Mouse (Mus musculus): Measurements from ENCODE around the gene Rfwd3. TPM values are rescaled to one million over a fixed set of nuclear protein-coding genes. Genes with fewer than 3 reads are reported as not detected.
"Not testable (repeated sequence)": the region's sequence is repeated elsewhere in the genome, so short reads cannot be mapped to it uniquely, and the experiment has no call there.

The Rfwd3 gene
- 47.9 and 52.6 TPM in 2 replicates for polyA plus RNA-seq (2015; fragmentation: Nextera tagmentation; extraction: Ambion mirVana)

DNA sequence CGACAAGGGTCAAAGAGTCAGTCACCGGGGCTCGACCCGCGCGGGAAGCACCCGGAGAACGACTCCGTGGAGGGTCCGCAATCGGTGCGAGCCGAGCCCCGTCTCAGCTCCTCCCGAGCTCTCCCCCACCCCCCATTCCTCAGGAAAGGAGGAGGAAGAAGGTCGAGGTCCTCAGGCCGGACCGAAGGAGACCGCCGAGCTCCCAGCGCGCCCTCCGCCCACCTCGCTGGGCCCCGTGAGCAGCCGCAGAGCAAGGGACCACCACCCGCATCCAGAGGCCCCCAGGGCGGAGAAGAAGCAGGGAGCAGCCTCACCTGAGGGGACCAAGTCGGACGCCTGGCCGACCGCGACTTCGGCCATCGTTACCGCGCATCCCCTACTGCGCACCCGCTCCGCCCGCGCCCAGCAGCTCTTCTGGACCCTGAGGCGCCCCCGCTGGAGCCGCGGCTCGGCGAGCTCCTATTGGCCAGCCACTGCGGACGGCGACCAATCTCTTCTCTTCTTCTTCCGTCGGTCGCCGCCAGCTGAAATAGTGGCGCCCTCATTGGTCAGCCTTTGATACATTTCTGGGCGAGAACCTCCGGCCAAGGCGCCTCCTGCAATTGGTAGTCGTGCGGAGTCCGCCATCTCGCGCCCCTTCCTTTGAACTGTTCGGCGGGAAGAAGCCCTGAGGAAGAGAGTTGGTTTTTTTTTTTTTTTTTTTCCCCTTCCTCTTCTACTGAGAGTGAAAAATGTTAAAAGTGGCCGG is at the start of gene Rfwd3:
Gene Rfwd3 (minus strand): TSS at position 402 of the 748 bp plus-strand sequence.
- WGBS, result under 1% methylated on average over 62 of the region's 67 CpGs
- H3K27me3 ChIP-seq, result no peaks in the 10 kb centered on the region
- peaks cover 18% of the 10 kb centered on the region for H3K36me3 ChIP-seq (ENCODE audit: poor library complexity, severe bottlenecking)
- peaks cover 17% of the 10 kb centered on the region for H3K4me1 ChIP-seq
- H3K9ac ChIP-seq, result peak within 1 kb of the TSS; percentile 94
- H3K4me2 ChIP-seq, result peak within 1 kb of the TSS; percentile 73
- H3K4me3 ChIP-seq, result peak within 1 kb of the TSS; percentile 95
- H3K9me3 ChIP-seq (replicated peaks), result no peaks in the 10 kb centered on the region
- peak within 1 kb of the TSS; percentile 65 for H3K27ac ChIP-seq
- ATAC-seq, result peak; percentile 99

DNA sequence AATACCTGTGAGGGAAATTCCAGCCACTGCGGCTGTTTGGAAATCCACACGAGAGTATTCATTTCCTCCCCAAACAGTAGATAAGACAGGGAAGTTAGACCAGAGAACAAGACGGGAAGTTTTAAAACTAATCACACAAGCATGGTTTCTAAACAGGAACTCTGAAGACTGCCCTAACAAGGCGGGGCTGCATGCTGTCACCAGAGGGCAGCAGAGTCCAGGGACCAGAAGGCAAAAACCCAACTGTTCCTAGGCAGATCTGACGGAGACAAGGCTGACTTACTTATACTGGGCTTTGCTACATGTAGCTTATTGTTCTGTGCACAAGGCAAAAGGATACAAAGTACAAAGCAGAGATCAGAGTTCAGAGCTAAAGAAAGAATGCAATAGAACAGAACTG is 43.2 kb upstream of the Rfwd3 start:
- Histone ChIP-seq H3K4me3 (no peak overlapping the region), H3K9me3 (replicated peaks) (no peaks in the 10 kb centered on the region), H3K27me3 (peaks cover 23% of the 10 kb centered on the region), H3K36me3 (ENCODE audit: poor library complexity, severe bottlenecking) (no peaks in the 10 kb centered on the region), H3K4me1 (peaks cover 2% of the 10 kb centered on the region; the same call in 1 of the 2 replicates), H3K4me2 (no peak overlapping the region), H3K27ac (no peak overlapping the region), H3K9ac (no peak overlapping the region)
- 15% methylated on average over 5 of the region's 5 CpGs for WGBS
- no peak; the same call in 1 of the 2 replicates for ATAC-seq

DNA sequence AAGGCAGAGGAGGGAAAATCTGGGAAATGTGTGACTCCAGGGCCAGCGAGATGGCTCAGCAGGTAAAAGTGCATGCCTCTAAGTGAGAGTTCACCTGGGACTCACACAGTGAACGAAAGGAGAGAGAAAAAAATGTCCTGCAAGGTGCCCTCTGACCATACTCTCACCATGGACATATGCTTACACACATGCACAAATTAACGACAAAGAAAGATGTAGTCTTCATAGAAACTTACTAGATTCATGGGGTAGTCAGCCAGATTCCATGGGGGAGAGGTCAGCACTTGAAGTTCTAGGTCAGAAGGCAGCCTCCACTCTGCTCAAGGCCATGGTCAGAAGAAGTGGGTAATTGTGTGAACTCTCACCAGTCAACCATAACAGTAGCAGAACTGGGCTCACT is 40.2 kb upstream of the Rfwd3 start:
- no peak for ATAC-seq
- Histone ChIP-seq H3K27ac (no peak overlapping the region), H3K9me3 (replicated peaks) (no peaks in the 10 kb centered on the region), H3K27me3 (peaks cover 42% of the 10 kb centered on the region), H3K9ac (no peak overlapping the region), H3K4me3 (no peak overlapping the region), H3K4me1 (peaks cover 10% of the 10 kb centered on the region), H3K36me3 (ENCODE audit: poor library complexity, severe bottlenecking) (no peaks in the 10 kb centered on the region), H3K4me2 (no peak overlapping the region)
- WGBS, result 74% methylated on average over 3 of the region's 3 CpGs

DNA sequence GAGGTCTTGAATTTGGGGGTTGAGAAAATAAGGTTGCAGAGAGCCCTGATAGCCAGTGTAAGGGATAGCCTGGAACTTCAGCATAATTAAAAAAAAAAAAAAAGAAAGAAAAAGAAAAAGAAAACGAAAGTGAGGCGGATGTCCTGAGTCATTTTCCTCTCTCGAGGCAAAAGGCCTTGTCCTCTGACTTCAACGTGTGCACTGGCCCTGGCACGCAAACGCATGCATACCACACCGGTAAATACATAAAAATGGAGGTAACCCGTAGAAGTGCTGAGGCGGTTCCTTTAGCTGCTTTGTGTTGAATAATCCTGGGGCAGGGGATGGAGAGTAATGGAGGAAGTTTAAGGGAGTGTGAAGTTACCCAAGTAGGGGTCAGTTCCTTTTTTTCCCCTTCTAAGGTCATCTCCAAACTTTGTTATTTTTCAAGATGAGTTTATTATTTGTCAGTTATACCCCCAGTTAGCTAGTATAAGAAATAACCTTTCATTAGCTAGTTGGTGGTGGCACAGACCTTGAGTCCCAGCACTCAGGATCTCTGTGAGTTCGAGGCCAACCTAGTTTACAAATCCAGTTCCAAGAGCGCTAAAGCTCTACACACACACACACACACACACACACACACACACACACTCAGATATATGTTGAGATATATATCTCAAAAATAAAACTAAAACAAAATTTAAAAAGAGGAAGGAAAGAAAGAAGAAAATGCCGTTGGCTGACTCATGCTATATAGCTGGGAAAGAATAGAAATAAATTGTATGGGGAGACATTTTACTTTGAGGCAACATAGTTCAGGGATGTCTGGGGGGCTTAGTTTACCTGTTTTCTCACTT is 38.6 kb upstream of the Rfwd3 start:
- 54% methylated on average over 12 of the region's 12 CpGs for WGBS
- Histone ChIP-seq H3K4me2 (peak overlapping the region; percentile 78), H3K9ac (peak overlapping the region; percentile 51; the same call in 1 of the 2 replicates), H3K4me3 (peak overlapping the region; percentile 45), H3K4me1 (peaks cover 10% of the 10 kb centered on the region), H3K27ac (no peak overlapping the region), H3K27me3 (peaks cover 42% of the 10 kb centered on the region), H3K36me3 (ENCODE audit: poor library complexity, severe bottlenecking) (no peaks in the 10 kb centered on the region), H3K9me3 (replicated peaks) (no peaks in the 10 kb centered on the region)
- ATAC-seq, result no peak

DNA sequence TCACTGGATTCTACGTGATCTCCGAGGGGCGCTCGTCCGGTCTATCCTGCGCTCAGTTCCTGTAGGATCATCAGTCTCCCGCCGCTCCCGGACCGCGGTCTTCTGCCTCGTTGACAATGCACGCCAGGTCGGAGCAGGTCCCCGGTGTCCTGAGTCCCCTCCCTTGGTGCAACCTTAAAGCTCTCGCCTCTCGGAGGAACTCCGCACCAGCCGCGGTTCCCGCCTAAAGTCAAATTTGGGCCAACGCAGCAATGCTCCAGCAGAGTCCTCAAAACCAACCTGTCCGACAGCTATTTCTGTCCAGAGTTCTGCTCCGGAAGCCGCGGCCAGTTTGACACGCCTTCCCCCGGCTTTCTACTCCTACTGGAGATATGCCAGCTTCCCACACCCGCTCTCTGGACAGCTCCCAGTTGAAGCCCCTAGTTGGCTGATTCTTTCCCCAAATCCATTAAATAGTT is 37.9 kb upstream of the Rfwd3 start, which contains the start of gene Mlkl:
Gene Mlkl (minus strand): TSS at position 288 of the 458 bp plus-strand sequence.
- peak within 1 kb of the TSS; percentile 51 for H3K9ac ChIP-seq
- H3K4me3 ChIP-seq, result peak within 1 kb of the TSS; percentile 45
- under 1% methylated on average over 29 of the region's 29 CpGs for WGBS
- no peak within 1 kb of the TSS for H3K27ac ChIP-seq
- H3K9me3 ChIP-seq (replicated peaks), result no peaks in the 10 kb centered on the region
- no peak for ATAC-seq
- H3K36me3 ChIP-seq (ENCODE audit: poor library complexity, severe bottlenecking), result no peaks in the 10 kb centered on the region
- peak within 1 kb of the TSS; percentile 78 for H3K4me2 ChIP-seq
- H3K27me3 ChIP-seq, result peaks cover 42% of the 10 kb centered on the region
- H3K4me1 ChIP-seq, result peaks cover 10% of the 10 kb centered on the region

DNA sequence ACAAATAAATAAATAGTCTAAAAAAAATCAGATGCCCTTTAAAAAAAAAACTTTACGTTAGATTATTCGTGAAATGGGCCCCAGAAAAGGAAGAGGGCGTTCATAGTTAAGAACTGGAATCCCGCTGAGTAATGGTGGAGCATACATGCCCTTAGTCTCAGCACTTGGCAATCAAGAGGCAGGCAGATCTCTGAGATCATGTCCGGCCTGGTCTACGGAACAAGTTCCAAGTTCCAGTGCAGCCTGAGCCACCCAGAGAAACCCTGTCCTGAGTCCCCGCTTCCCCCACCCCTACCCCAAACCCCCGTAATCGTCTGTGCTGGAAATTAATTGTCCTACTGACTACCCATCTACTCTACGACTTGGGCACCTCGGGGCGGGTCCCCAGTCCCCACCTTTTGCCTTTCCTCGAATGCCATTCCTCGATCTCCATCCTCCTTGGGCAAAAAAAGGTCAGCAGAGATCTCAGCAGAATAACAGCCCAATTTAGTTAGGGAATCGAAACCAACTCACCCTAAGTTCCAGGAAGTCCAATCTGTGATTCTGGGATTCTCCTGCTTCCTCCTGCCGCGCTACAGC is 37.4 kb upstream of the Rfwd3 start:
- Histone ChIP-seq H3K9ac (peak overlapping the region; percentile 51), H3K4me3 (peak overlapping the region; percentile 45), H3K4me1 (peaks cover 10% of the 10 kb centered on the region), H3K9me3 (replicated peaks) (no peaks in the 10 kb centered on the region), H3K27me3 (peaks cover 42% of the 10 kb centered on the region), H3K27ac (no peak overlapping the region), H3K36me3 (ENCODE audit: poor library complexity, severe bottlenecking) (no peaks in the 10 kb centered on the region), H3K4me2 (peak overlapping the region; percentile 78)
- 32% methylated on average over 17 of the region's 17 CpGs for WGBS
- ATAC-seq, result no peak

DNA sequence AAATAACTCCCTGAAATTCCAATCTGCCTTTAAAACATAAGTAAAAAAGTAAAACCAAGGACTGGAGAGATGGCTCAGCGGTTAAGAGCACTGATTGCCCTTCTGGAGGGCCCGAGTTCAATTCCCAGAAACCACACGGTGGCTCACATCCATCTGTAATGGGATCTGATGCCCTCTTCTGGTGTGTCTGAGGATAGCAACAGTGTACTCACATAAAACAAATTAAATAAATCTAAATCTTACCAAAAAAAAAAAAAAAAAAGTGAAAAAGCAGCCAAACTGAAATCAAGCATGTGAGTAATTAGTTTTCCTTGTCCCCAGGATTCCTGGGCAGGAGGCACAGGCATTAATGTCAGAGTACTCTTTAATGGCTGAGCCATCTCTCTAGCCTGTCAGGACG is 36.7 kb upstream of the Rfwd3 start:
- 81% methylated on average over 4 of the region's 4 CpGs for WGBS
- H3K9ac ChIP-seq, result no peak overlapping the region
- H3K27me3 ChIP-seq, result peaks cover 40% of the 10 kb centered on the region
- no peak for ATAC-seq
- no peak overlapping the region for H3K4me2 ChIP-seq
- H3K4me3 ChIP-seq, result no peak overlapping the region
- H3K27ac ChIP-seq, result no peak overlapping the region
- H3K9me3 ChIP-seq (replicated peaks), result no peaks in the 10 kb centered on the region
- H3K4me1 ChIP-seq, result peaks cover 10% of the 10 kb centered on the region
- no peaks in the 10 kb centered on the region for H3K36me3 ChIP-seq (ENCODE audit: poor library complexity, severe bottlenecking)

DNA sequence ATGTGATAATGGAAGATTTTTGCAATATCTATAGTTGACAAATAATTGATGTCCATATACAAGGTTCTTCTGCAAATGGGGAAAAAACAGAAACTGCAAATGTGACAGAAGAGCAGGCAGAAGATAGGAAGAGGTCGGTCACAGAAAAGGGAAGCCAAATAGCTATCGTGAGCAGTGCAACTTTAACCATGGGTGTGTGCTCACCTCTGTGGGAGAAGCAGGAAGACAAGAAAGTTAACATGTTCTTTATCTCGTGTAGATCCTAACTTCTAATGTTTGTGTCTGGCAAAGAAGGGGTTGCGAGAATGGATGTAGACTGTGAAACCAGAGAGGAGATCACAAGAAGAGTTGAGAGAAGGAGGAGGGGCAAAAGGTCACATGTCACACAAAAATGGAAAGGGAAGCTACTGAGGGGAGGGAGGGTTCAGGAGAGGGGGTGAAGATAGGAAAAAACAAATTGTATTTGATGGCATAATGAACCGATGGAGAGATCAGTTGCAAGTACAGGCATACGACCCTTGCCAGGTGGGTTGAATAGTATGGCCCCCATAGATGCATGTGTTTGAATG is 25.3 kb upstream of the Rfwd3 start:
- 88% methylated on average over 6 of the region's 6 CpGs for WGBS
- H3K9me3 ChIP-seq (replicated peaks), result no peaks in the 10 kb centered on the region

DNA sequence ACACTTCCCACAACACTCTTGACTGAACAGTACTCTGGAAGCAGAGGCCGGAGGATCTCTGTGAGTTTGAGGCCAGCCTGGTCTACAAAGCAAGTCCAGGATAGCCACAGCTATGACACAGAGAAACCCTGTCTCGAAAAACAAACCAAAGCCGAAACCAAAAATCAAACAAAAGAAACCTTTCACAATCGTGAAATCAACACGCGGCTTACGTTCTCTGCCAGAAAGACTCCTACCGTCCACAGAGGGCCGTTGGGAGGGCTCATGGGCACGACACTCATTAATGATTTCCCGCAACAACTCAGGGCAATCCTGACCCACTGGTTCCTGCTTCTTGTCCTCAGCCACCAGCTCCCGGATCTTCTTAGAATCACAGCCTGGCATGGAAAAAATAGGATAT is 14.7 kb upstream of the Rfwd3 start:
- no peak for ATAC-seq

More for the DNA sequence above, 25.3 kb upstream of the Rfwd3 start:
- no peak for ATAC-seq
- no peak overlapping the region for H3K27ac ChIP-seq
- H3K27me3 ChIP-seq, result no peaks in the 10 kb centered on the region
- H3K9ac ChIP-seq, result no peak overlapping the region
- H3K36me3 ChIP-seq (ENCODE audit: poor library complexity, severe bottlenecking), result no peaks in the 10 kb centered on the region
- no peak overlapping the region for H3K4me3 ChIP-seq
- H3K4me1 ChIP-seq, result no peaks in the 10 kb centered on the region
- H3K4me2 ChIP-seq, result no peak overlapping the region

DNA sequence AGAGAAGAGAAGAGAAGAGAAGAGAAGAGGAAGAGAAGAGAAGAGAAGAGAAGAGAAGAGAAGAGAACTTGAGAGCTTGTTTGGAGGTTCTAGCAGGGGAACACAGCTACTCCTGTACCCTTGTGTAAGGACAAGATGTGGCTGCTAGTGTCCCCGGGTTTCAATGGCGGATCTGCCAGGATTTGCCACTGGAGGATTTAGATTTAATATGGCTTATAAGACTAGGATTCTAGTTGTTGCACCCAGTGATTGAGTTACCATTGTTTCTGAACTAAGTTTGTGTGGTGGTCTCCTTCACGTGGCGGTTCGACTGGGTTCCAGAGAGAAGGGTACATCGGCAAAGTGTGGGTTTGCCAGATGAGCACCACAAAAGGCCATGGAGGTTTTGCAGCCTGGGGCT is 13.9 kb upstream of the Rfwd3 start:
- H3K4me2 ChIP-seq; H3K27me3 ChIP-seq; H3K9ac ChIP-seq; H3K4me3 ChIP-seq; H3K4me1 ChIP-seq; H3K9me3 ChIP-seq (replicated peaks); H3K27ac ChIP-seq; H3K36me3 ChIP-seq (ENCODE audit: poor library complexity, severe bottlenecking); ATAC-seq: not testable (repeated sequence)
- 95% methylated on average over 6 of the region's 6 CpGs for WGBS

More for the DNA sequence above, 14.7 kb upstream of the Rfwd3 start:
- 88% methylated on average over 12 of the region's 12 CpGs for WGBS
- Histone ChIP-seq H3K27ac (no peak overlapping the region), H3K9ac (no peak overlapping the region), H3K4me2 (no peak overlapping the region), H3K36me3 (ENCODE audit: poor library complexity, severe bottlenecking) (no peaks in the 10 kb centered on the region), H3K4me3 (no peak overlapping the region), H3K27me3 (no peaks in the 10 kb centered on the region), H3K9me3 (replicated peaks) (no peaks in the 10 kb centered on the region), H3K4me1 (no peaks in the 10 kb centered on the region)

DNA sequence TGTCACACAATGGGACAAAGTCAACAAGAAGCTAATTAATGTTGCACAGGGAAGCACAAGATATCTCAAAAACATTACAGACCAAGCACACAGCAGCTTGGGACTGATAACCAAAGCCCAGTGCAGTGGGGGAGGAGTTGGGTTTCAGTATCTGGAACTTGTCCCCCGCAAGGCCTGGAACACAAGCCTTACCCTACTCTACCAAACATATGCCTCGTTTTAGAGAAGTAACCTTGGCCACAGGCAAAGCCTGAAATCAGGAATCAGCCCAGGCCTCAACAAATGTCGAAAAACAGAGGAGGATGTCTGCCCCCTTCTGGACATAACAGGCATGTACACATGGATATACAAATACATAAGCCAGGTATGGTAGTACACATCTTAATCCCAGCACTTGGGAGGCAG is 12.7 kb upstream of the Rfwd3 start:
- Histone ChIP-seq H3K4me1 (no peaks in the 10 kb centered on the region), H3K27me3 (no peaks in the 10 kb centered on the region), H3K4me2 (no peak overlapping the region), H3K9me3 (replicated peaks) (no peaks in the 10 kb centered on the region), H3K36me3 (ENCODE audit: poor library complexity, severe bottlenecking) (no peaks in the 10 kb centered on the region), H3K9ac (no peak overlapping the region), H3K4me3 (no peak overlapping the region), H3K27ac (no peak overlapping the region)
- WGBS, result 80% methylated on average over 3 of the region's 3 CpGs
- no peak for ATAC-seq

Measured in forebrain, embryonic 13.5 days (tissue).